Mouse (Mus musculus) stomach, postnatal 0 days (tissue): ENCODE measurements around the gene Ikbke. TPM values are rescaled to one million over a fixed set of nuclear protein-coding genes. Genes with fewer than 3 reads are reported as not detected.
A peak's percentile ranks its signal among the peaks of the same experiment; 100 is the strongest.

Experiments
- ATAC-seq: fragments of 200-750 bp; cut with Nextera tagmentation; 2 replicates; pipeline ENCODE4 v1.8.0; 2017; ENCODE audit not compliant: low FRiP score, low TSS enrichment
- DNase-seq: peaks from one replicate; pipeline ENCODE4 v3.0.0-alpha.2; 2016; ENCODE audit warnings: low spot score
- H3K27ac ChIP-seq: fragments of 300-500 bp; sonication (generic); replicated peaks from 2 replicates; pipeline ENCODE4 v1.5.1; 2014; ENCODE audit warnings: mild to moderate bottlenecking, control low read depth
- H3K27me3 ChIP-seq: fragments of 300-500 bp; sonication (generic); 2 replicates; pipeline ENCODE4 v1.6.1; 2014; ENCODE audit warnings: low read length; ENCODE audit not compliant: control insufficient read depth, insufficient read depth
- H3K36me3 ChIP-seq: fragments of 300-500 bp; sonication (generic); 2 replicates; pipeline ENCODE4 v1.6.1; 2014; ENCODE audit warnings: low read length, mixed read lengths; ENCODE audit not compliant: control insufficient read depth, insufficient read depth
- H3K4me1 ChIP-seq: fragments of 300-500 bp; sonication (generic); replicated peaks from 2 replicates; pipeline ENCODE4 v1.6.1; 2014; ENCODE audit warnings: antibody characterized with exemption; ENCODE audit not compliant: control insufficient read depth, insufficient read depth
- H3K4me2 ChIP-seq: fragments of 300-500 bp; sonication (generic); replicated peaks from 2 replicates; pipeline ENCODE4 v1.6.1; 2014; ENCODE audit warnings: low read depth, mild to moderate bottlenecking, control low read depth, moderate library complexity
- H3K4me3 ChIP-seq: fragments of 300-500 bp; sonication (generic); 2 replicates; pipeline ENCODE4 v1.5.1; 2014; ENCODE audit warnings: low read depth, low read length, control low read depth
- H3K9ac ChIP-seq: fragments of 300-500 bp; sonication (generic); 2 replicates; pipeline ENCODE4 v1.6.1; 2014; ENCODE audit warnings: mild to moderate bottlenecking, low read length, control low read depth, mixed read lengths
- H3K9me3 ChIP-seq: fragments of 300-500 bp; sonication (generic); 2 replicates; pipeline ENCODE4 v1.6.1; 2016; ENCODE audit warnings: low read length; ENCODE audit not compliant: control insufficient read depth
- CTCF ChIP-seq: IDR thresholded peaks from 2 replicates; pipeline ENCODE4 v1.5.1; 2016; ENCODE audit warnings: antibody characterized with exemption, low read depth, mild to moderate bottlenecking, moderate library complexity
- EP300 ChIP-seq: optimal IDR thresholded peaks from 2 replicates; pipeline ENCODE3; 2016; ENCODE audit warnings: antibody characterized with exemption
- WGBS: fragments of 180-500 bp; shearing (Covaris S2); extraction: QIAGEN DNeasy Blood & Tissue Kit; methylation state at CpG from one replicate; pipeline ENCODE4 v1.1.7; 2014; 5-methylcytosine and 5-hydroxymethylcytosine counted together
- polyA plus RNA-seq: library from polyadenylated mRNA; unstranded; fragments of >200 nt; fragmentation: Nextera tagmentation; extraction: Ambion mirVana; gene quantifications from 2 replicates; pipeline ENCODE4 v1.2.1, GENCODE M21; 2015

Gene Ikbke
- polyA plus RNA-seq, 1 experiment from 2014 or later = 4.5 TPM

DNA sequence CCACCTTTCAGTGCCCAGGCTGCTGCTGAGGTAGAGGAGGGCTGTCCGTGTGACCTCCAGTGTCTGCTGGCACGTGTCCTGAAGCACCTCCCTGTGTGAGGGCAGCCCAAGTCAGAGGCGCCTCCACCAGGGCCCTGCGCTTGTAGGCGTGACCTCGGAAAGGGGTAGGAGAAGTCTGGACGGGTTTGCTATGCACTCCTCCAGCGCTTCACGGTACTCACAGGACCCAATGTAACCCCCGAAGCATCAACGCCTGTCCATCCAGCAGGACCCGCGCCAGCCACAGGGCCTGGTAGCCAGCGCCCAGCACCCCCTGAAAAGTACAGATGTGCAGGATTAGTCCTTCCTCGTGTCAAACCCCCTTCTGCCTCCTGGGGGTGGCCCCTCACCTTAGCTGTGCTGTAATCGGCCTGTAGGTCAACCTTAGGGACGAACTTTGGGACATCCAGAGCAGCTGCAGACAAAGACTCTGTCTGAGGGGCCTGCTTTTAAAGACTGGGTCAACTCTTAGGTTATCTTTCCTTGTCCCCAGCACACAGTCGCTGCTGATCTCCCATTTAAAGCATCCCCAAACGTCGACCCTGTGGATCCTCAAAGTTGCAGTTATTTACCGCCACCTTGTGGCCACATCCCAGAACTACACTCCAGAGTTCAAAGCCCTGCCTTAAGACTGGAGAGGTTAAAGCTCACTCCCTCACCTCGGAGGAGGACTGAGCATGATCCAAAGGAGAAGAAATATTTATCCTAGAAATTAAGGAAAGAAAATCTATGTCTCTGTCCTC is 9.4 kb downstream of the Ikbke start:
- ATAC-seq (0 out of 2 replicates have a peak, but pooled peaks have one; percentile 13), DNase-seq (peak; percentile 71)
- Histone ChIP-seq H3K9ac (no peak overlapping the region), H3K27me3 (no peaks in the 10 kb centered on the region), H3K4me2 (no peak overlapping the region), H3K4me1 (no peaks in the 10 kb centered on the region), H3K36me3 (peaks cover 6% of the 10 kb centered on the region; the same call in 1 of the 2 replicates), H3K9me3 (no peaks in the 10 kb centered on the region), H3K4me3 (no peak overlapping the region), H3K27ac (no peak overlapping the region)
- TF ChIP-seq CTCF (peak; percentile 92), EP300 (no peak)
- 43% methylated on average over 22 of the region's 22 CpGs for WGBS

DNA sequence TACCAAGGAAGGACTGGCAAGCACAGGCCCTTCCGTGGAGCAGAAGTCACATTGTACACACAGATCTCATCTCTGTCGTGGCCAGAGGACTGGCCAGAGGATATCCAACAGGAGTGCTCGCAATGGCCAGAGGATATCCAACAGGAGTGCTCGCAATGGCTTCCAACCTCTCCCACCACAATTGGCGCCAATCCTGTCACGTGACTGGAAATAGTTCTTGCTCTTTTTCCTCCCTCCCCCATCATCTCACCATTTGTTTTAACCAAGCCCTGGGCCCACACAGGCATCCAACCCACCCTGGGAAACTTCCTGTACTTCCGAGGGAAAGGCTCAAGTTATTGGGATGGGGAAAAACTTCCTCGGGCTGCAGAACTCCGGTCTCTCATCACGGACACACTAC is 10.6 kb downstream of the Ikbke start:
- Histone ChIP-seq H3K9me3 (no peaks in the 10 kb centered on the region), H3K4me1 (no peaks in the 10 kb centered on the region), H3K4me3 (no peak overlapping the region), H3K9ac (no peak overlapping the region), H3K4me2 (no peak overlapping the region), H3K27ac (no peak overlapping the region), H3K27me3 (no peaks in the 10 kb centered on the region), H3K36me3 (peaks cover 6% of the 10 kb centered on the region; the same call in 1 of the 2 replicates)
- DNase-seq (no peak), ATAC-seq (no peak)
- 81% methylated on average over 10 of the region's 10 CpGs for WGBS
- TF ChIP-seq EP300 (no peak), CTCF (no peak)

- Histone ChIP-seq H3K4me1 (no peaks in the 10 kb centered on the region), H3K27ac (no peak overlapping the region), H3K9ac (no peak overlapping the region), H3K4me2 (no peak overlapping the region), H3K36me3 (no peaks in the 10 kb centered on the region), H3K4me3 (no peak overlapping the region), H3K27me3 (no peaks in the 10 kb centered on the region), H3K9me3 (no peaks in the 10 kb centered on the region)
- no peak for ATAC-seq
- TF ChIP-seq CTCF = no peak
- TF ChIP-seq EP300 = no peak
- no peak for DNase-seq
- WGBS = 69% methylated on average over 12 of the region's 12 CpGs
Measured at GRCm38 (mm10) chr1:131263905-131264304, 15.5 kb downstream of the Ikbke start.

GRCm38 (mm10) chr1:131260309-131260656 is 19.1 kb downstream of the Ikbke start:
- Histone ChIP-seq H3K9ac (no peak overlapping the region), H3K9me3 (no peaks in the 10 kb centered on the region), H3K36me3 (no peaks in the 10 kb centered on the region), H3K4me1 (no peaks in the 10 kb centered on the region), H3K27ac (no peak overlapping the region), H3K4me2 (no peak overlapping the region), H3K4me3 (no peak overlapping the region), H3K27me3 (no peaks in the 10 kb centered on the region)
- 36% methylated on average over 10 of the region's 10 CpGs for WGBS
- ATAC-seq = no peak
- DNase-seq = peak; percentile 75
- peak; percentile 95 for TF ChIP-seq CTCF
- no peak for TF ChIP-seq EP300

- WGBS = 74% methylated on average over 10 of the region's 10 CpGs
- Histone ChIP-seq H3K4me1 (no peaks in the 10 kb centered on the region), H3K27me3 (no peaks in the 10 kb centered on the region), H3K9ac (no peak overlapping the region), H3K27ac (no peak overlapping the region), H3K4me2 (no peak overlapping the region), H3K9me3 (no peaks in the 10 kb centered on the region), H3K36me3 (no peaks in the 10 kb centered on the region), H3K4me3 (no peak overlapping the region)
- no peak for ATAC-seq
- DNase-seq = no peak
- TF ChIP-seq CTCF (no peak), EP300 (no peak)
Measured at GRCm38 (mm10) chr1:131259632-131260308, 19.6 kb downstream of the Ikbke start.

DNA sequence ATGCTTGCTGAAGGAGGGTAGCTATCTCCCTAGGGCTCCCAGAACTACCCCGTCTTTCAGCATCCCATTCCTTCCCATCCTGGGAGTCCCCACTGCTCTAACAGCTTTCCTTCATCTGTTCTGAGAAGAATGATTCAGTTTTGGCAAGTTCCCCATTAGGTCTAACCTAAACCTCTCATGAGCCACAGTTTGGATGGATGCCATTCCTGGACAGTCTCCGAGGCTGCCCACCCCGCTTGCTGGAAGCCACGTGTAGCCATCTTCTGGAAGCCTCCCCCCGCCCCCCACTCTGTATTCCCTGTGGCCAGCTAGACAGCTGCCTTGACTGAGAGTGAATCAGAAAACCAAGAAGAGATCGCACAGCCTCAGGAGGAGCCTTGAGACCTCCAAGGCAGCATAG is 22.1 kb downstream of the Ikbke start:
- Histone ChIP-seq H3K36me3 (no peaks in the 10 kb centered on the region), H3K9ac (no peak overlapping the region), H3K4me2 (no peak overlapping the region), H3K4me3 (no peak overlapping the region), H3K4me1 (no peaks in the 10 kb centered on the region), H3K27me3 (no peaks in the 10 kb centered on the region), H3K9me3 (no peaks in the 10 kb centered on the region), H3K27ac (no peak overlapping the region)
- no peak for TF ChIP-seq CTCF
- no peak for TF ChIP-seq EP300
- WGBS = 70% methylated on average over 6 of the region's 6 CpGs
- ATAC-seq = no peak
- no peak for DNase-seq
